Mouse (Mus musculus) cerebellum, postnatal 14 days (tissue): ENCODE data around the gene Wdr34.
A peak's percentile ranks its signal among the peaks of the same experiment; 100 is the strongest.

Source experiments
- DNase-seq, 2 experiments: peaks; one replicate each; pipeline ENCODE4 v3.0.0; 2021; ENCODE audit warnings: mixed read lengths in 2 of 2

The Wdr34 gene

GRCm38 (mm10) chr2:30032244-30032846 lies 16.3 kb downstream of the Wdr34 start:
- DNase-seq = peak in 1 of 2 experiments; percentile 45

GRCm38 (mm10) chr2:30026997-30027396 lies 21.7 kb downstream of the Wdr34 start:
- DNase-seq = no peak

GRCm38 (mm10) chr2:30025454-30025853 lies 23.2 kb downstream of the Wdr34 start:
- DNase-seq = no peak

- no peak for DNase-seq
Observed at GRCm38 (mm10) chr2:30014326-30014966, 34.2 kb downstream of the Wdr34 start.

GRCm38 (mm10) chr2:30010840-30011281 lies 37.8 kb downstream of the Wdr34 start:
- DNase-seq = peak; percentile 89 to 91

GRCm38 (mm10) chr2:30009101-30009500 lies 39.6 kb downstream of the Wdr34 start:
- DNase-seq = no peak

GRCm38 (mm10) chr2:29991962-29992361 lies 56.7 kb downstream of the Wdr34 start:
- no peak for DNase-seq
